Mouse (Mus musculus) splenic B cell, adult 2 months (primary cell): Measurements from ENCODE around the gene Nts.
"Not testable (repeated sequence)": the region's sequence is repeated elsewhere in the genome, so short reads cannot be mapped to it uniquely, and the experiment has no call there.

Experiments used
- DNase-seq: peaks from one replicate; pipeline ENCODE4 v3.0.0-alpha.2; 2011; ENCODE audit warnings: low read depth, low spot score
- H3K27me3 ChIP-seq: 2 replicates; pipeline ENCODE4 v1.6.1; 2012; ENCODE audit warnings: mild to moderate bottlenecking, low read length, moderate library complexity, mixed read lengths; ENCODE audit not compliant: control insufficient read depth, poor library complexity, insufficient read depth, severe bottlenecking
- H3K36me3 ChIP-seq: 2 replicates; pipeline ENCODE4 v1.6.1; 2012; ENCODE audit warnings: mild to moderate bottlenecking, low read length, moderate library complexity, mixed read lengths; ENCODE audit not compliant: control insufficient read depth, poor library complexity, insufficient read depth, severe bottlenecking

Nts gene

DNA sequence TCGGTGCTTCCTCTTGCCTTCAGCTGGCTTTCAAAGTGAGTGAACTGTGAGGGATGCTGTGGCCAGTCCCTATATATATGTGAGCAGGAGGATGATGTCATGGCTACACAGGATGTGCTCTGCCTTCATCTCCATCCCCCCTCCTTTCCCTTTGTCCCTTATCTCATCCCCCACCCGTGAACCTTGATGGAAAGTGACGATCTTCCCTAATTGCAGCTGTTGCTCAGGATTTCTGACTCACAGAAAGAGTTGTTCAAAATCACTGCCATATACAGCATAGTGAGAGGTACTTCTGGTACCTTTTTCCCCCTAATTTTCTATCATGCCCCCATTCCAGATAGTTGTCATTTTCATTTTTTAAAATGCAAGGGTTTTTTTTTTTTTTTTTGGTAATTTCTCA is at the start of gene Nts:
Nts (minus strand) TSS at position 101 of the 400 bp plus-strand sequence.
- no peak for DNase-seq
- Histone ChIP-seq H3K27me3 (no peaks in the 10 kb centered on the region), H3K36me3 (no peaks in the 10 kb centered on the region)

GRCm38 (mm10) chr10:102527901-102528300 is 37.6 kb upstream of the Nts start:
- no peaks in the 10 kb centered on the region for H3K36me3 ChIP-seq
- no peaks in the 10 kb centered on the region for H3K27me3 ChIP-seq
- no peak for DNase-seq

DNA sequence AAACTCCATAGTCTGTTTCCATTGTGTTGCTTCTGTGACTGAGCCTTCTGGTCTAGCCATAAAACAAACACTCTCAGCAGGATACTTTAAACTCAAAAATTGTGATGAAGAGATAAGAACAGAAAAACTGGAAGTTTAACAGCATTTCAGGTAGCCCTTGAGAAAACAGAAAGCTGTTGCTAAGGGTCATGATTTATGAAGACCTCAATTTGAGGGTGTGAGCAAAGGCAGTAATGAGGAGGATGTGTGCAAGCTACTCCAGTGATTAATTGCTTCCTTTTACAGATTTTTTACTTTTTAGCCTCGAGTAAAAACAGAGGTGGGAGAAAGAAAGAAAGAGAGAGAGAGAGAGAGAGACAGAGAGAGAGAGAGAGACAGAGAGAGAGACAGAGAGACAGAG is 23.9 kb upstream of the Nts start:
- DNase-seq, result no peak
- H3K36me3 ChIP-seq, result no peaks in the 10 kb centered on the region
- H3K27me3 ChIP-seq, result no peaks in the 10 kb centered on the region

GRCm38 (mm10) chr10:102511807-102512461 is 21.6 kb upstream of the Nts start, which contains the start of gene Rassf9:
Gene Rassf9 (plus strand): TSS chr10:102512222.
- H3K27me3 ChIP-seq, result no peaks in the 10 kb centered on the region
- DNase-seq, result no peak
- no peaks in the 10 kb centered on the region for H3K36me3 ChIP-seq

- no peak for DNase-seq
- Histone ChIP-seq H3K27me3 (no peaks in the 10 kb centered on the region), H3K36me3 (no peaks in the 10 kb centered on the region)
Observed at GRCm38 (mm10) chr10:102511461-102511806, 21.1 kb upstream of the Nts start.

- no peak for DNase-seq
- H3K36me3 ChIP-seq, result no peaks in the 10 kb centered on the region
- no peaks in the 10 kb centered on the region for H3K27me3 ChIP-seq
Observed at GRCm38 (mm10) chr10:102507386-102507785, 17.1 kb upstream of the Nts start.

GRCm38 (mm10) chr10:102498754-102499153 is 8.5 kb upstream of the Nts start:
- Histone ChIP-seq H3K36me3 (no peaks in the 10 kb centered on the region), H3K27me3 (no peaks in the 10 kb centered on the region)
- no peak for DNase-seq

DNA sequence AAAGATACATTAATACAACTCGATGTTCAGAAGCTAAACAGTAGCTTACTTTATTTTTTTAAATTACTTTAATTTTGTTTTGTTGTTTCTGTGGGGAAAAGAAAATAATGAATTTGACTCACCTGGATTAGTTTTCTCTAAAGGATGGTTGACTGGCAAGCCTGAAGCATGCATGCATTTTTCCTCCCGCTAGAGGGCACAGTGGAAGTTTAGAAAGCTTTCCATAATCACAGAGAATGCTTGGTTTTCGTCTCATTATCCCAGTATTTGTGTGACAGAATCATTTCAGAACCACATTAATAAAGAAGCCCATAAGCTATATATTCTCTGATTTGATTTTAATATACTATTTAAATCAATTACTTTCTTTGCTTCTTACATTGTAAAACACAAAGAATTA is 1.5 kb upstream of the Nts start:
- no peak for DNase-seq
- H3K27me3 ChIP-seq, result no peaks in the 10 kb centered on the region
- H3K36me3 ChIP-seq, result no peaks in the 10 kb centered on the region

- Histone ChIP-seq H3K27me3 (no peaks in the 10 kb centered on the region), H3K36me3 (no peaks in the 10 kb centered on the region)
- no peak for DNase-seq
Observed at GRCm38 (mm10) chr10:102469412-102469811, 20.9 kb downstream of the Nts start.

- peak; percentile 29 for DNase-seq
- H3K36me3 ChIP-seq, result no peaks in the 10 kb centered on the region
- H3K27me3 ChIP-seq, result no peaks in the 10 kb centered on the region
Observed at GRCm38 (mm10) chr10:102451756-102452155, 38.5 kb downstream of the Nts start.

- no peaks in the 10 kb centered on the region for H3K27me3 ChIP-seq
- no peaks in the 10 kb centered on the region for H3K36me3 ChIP-seq
- peak; percentile 42 for DNase-seq
Observed at GRCm38 (mm10) chr10:102449449-102449848, 40.8 kb downstream of the Nts start.

- Histone ChIP-seq H3K36me3 (no peaks in the 10 kb centered on the region), H3K27me3 (no peaks in the 10 kb centered on the region)
- DNase-seq, result no peak
Observed at GRCm38 (mm10) chr10:102444912-102445556, 45.3 kb downstream of the Nts start.

- DNase-seq, H3K27me3 ChIP-seq, H3K36me3 ChIP-seq: not testable (repeated sequence)
Observed at GRCm38 (mm10) chr10:102435467-102435866, 54.8 kb downstream of the Nts start.

DNA sequence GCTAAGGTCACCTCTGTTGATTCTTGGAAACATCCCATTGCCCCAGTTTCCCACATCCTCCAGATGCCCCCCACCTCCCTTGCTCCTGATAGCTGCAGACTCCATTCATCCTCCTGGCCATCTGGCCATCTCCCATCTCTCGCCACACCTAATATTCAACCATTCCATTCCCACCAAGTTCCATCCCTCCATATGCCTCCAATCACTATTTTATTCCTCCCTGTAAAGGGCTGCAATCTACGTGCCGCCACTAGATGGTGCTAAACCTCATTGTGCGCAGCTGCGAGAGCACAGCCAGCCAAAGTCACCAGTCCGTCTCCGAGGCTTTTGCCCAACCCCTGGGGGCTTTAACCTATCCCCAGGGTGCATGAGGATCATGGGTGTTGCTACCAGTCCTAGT is 55.2 kb downstream of the Nts start:
- not testable (repeated sequence) for H3K27me3 ChIP-seq, H3K36me3 ChIP-seq
- DNase-seq, result peak; percentile 6
